Mouse (Mus musculus): ENCODE measurements around the gene Angptl6. TPM values are rescaled to one million over a fixed set of nuclear protein-coding genes. Genes with fewer than 3 reads are reported as not detected.

Angptl6 gene
- total RNA-seq (2021): 1 to 10 TPM; 4.1 to 4.6 TPM
- long read RNA-seq, experiment 1, partial matches to known transcripts: 16 of 18 reads
- long read RNA-seq, experiment 1, other reads (novel, unspliced or antisense): 2 of 18 reads
- long read RNA-seq, experiment 2, partial matches to known transcripts: 13 of 13 reads
- long read RNA-seq, experiment 2, other reads (novel, unspliced or antisense): 0 of 13 reads

- no peak for DNase-seq
Observed at GRCm38 (mm10) chr9:20879097-20879792, at the start of gene Angptl6. Angptl6 (minus strand) TSS chr9:20879727.

- DNase-seq: no peak
Observed at GRCm38 (mm10) chr9:20923258-20923657, 43.7 kb upstream of the Angptl6 start.

GRCm38 (mm10) chr9:20916160-20916559 lies 36.6 kb upstream of the Angptl6 start:
- DNase-seq: no peak

GRCm38 (mm10) chr9:20909948-20910347 lies 30.4 kb upstream of the Angptl6 start:
- no peak for DNase-seq

GRCm38 (mm10) chr9:20902174-20902491 lies 22.6 kb upstream of the Angptl6 start:
- no peak for DNase-seq

- no peak for DNase-seq
Observed at GRCm38 (mm10) chr9:20901466-20902173, 22.1 kb upstream of the Angptl6 start.

- DNase-seq: peak; percentile 80
Observed at GRCm38 (mm10) chr9:20898511-20899073, 19.1 kb upstream of the Angptl6 start, which contains the start of gene Eif3g. Eif3g (minus strand) TSS chr9:20898623.

- DNase-seq: no peak
Observed at GRCm38 (mm10) chr9:20897736-20898510, 18.4 kb upstream of the Angptl6 start.

GRCm38 (mm10) chr9:20895382-20895781 lies 15.9 kb upstream of the Angptl6 start:
- no peak for DNase-seq

- DNase-seq: no peak
Observed at GRCm38 (mm10) chr9:20894629-20895028, 15.1 kb upstream of the Angptl6 start.

GRCm38 (mm10) chr9:20893590-20894343 lies 14.2 kb upstream of the Angptl6 start:
- DNase-seq: no peak

- DNase-seq: no peak
Observed at GRCm38 (mm10) chr9:20893069-20893468, 13.5 kb upstream of the Angptl6 start.

GRCm38 (mm10) chr9:20892104-20892653 lies 12.7 kb upstream of the Angptl6 start:
- no peak for DNase-seq

GRCm38 (mm10) chr9:20891339-20892103 lies 12.0 kb upstream of the Angptl6 start:
- no peak for DNase-seq

- no peak for DNase-seq
Observed at GRCm38 (mm10) chr9:20890411-20890810, 10.9 kb upstream of the Angptl6 start.

- no peak for DNase-seq
Observed at GRCm38 (mm10) chr9:20889185-20890141, 9.9 kb upstream of the Angptl6 start.

- DNase-seq: no peak
Observed at GRCm38 (mm10) chr9:20888386-20888765, 8.8 kb upstream of the Angptl6 start.

- peak; percentile 93 for DNase-seq
Observed at GRCm38 (mm10) chr9:20887704-20888385, 8.3 kb upstream of the Angptl6 start, which contains the start of gene Ppan. Ppan (plus strand) TSS chr9:20888175.
